Mouse (Mus musculus): ENCODE data around the gene Ipo7. TPM values are rescaled to one million over a fixed set of nuclear protein-coding genes. Genes with fewer than 3 reads are reported as not detected.

Gene Ipo7
- polyA plus RNA-seq, 1 experiment from 2014 or later = 43.6 TPM

DNA sequence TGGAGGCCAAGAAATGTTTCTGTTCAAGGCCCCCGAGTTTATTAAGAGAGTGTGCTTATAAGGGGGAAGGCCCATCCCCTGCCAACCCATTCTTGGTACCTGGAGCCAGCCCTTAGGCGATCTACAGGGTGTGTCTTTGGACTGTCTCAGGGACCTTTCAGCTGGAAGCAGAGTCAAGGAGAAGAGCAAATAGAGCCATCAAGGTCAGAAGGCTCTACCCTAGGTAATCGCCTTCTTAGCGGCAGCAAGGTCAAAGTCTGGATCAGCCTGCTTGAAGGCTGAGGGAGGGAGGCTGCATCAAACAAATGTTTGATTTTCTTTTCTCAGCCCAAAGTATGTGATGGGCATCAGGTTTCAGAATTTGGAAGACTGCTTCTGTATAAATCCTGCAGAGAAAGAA, 19.7 kb upstream of the Ipo7 start:
- Histone ChIP-seq H3K4me1 (no peaks in the 10 kb centered on the region), H3K4me2 (no peak overlapping the region), H3K27me3 (replicated peaks) (no peaks in the 10 kb centered on the region), H3K27ac (replicated peaks) (no peak overlapping the region), H3K4me3 (replicated peaks) (no peak overlapping the region), H3K9me3 (replicated peaks) (no peaks in the 10 kb centered on the region), H3K9ac (replicated peaks) (no peak overlapping the region), H3K36me3 (no peaks in the 10 kb centered on the region)
- ATAC-seq (ENCODE audit: low FRiP score) = no peak
- WGBS = 90% methylated on average over 4 of the region's 4 CpGs

- Histone ChIP-seq H3K27me3 (replicated peaks) (no peaks in the 10 kb centered on the region), H3K4me3 (replicated peaks) (no peak overlapping the region), H3K4me1 (no peaks in the 10 kb centered on the region), H3K4me2 (no peak overlapping the region), H3K36me3 (no peaks in the 10 kb centered on the region), H3K27ac (replicated peaks) (no peak overlapping the region), H3K9me3 (replicated peaks) (no peaks in the 10 kb centered on the region), H3K9ac (replicated peaks) (no peak overlapping the region)
- ATAC-seq (ENCODE audit: low FRiP score) = no peak
Measured at GRCm38 (mm10) chr7:110002092-110002491, 16.0 kb upstream of the Ipo7 start.

GRCm38 (mm10) chr7:110002968-110003367, 15.1 kb upstream of the Ipo7 start:
- Histone ChIP-seq H3K9me3 (replicated peaks) (no peaks in the 10 kb centered on the region), H3K4me1 (no peaks in the 10 kb centered on the region), H3K36me3 (no peaks in the 10 kb centered on the region), H3K27me3 (replicated peaks) (no peaks in the 10 kb centered on the region), H3K9ac (replicated peaks) (peak overlapping the region; percentile 41), H3K4me3 (replicated peaks) (peak overlapping the region; percentile 4; the same call in 1 of the 2 replicates), H3K4me2 (peak overlapping the region; percentile 54), H3K27ac (replicated peaks) (no peak overlapping the region)
- ATAC-seq (ENCODE audit: low FRiP score) = peak; percentile 61; the same call in 1 of the 2 replicates
- WGBS = 27% methylated on average over 20 of the region's 20 CpGs

DNA sequence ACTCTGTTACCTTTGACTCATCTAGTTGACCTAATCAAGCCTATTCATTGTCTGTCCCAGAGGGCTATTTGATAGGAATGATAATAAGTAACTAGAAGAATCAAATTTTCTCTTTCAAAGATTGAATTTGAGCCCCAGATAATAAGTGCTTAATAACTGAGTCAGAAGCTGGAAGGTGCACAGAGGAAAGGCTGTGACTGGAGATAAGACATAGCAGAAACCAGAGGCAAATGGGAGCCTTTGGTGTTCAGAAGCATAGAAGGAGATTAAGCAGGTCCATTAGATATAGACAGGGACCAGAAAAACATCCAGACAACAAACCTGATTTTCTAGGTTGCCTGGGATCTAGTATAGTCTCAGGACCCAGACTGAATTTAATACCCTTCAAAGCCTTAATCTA, 12.1 kb upstream of the Ipo7 start:
- Histone ChIP-seq H3K9ac (replicated peaks) (no peak overlapping the region), H3K4me2 (no peak overlapping the region), H3K27me3 (replicated peaks) (no peaks in the 10 kb centered on the region), H3K36me3 (no peaks in the 10 kb centered on the region), H3K9me3 (replicated peaks) (no peaks in the 10 kb centered on the region), H3K27ac (replicated peaks) (no peak overlapping the region), H3K4me1 (no peaks in the 10 kb centered on the region), H3K4me3 (replicated peaks) (no peak overlapping the region)
- ATAC-seq (ENCODE audit: low FRiP score) = no peak

- 83% methylated on average over 5 of the region's 5 CpGs for WGBS
- H3K4me3 ChIP-seq (replicated peaks) = no peak overlapping the region
- H3K9me3 ChIP-seq (replicated peaks) = no peaks in the 10 kb centered on the region
- H3K4me2 ChIP-seq = no peak overlapping the region
- no peaks in the 10 kb centered on the region for H3K36me3 ChIP-seq
- no peak overlapping the region for H3K9ac ChIP-seq (replicated peaks)
- no peak overlapping the region for H3K27ac ChIP-seq (replicated peaks)
- no peak for ATAC-seq (ENCODE audit: low FRiP score)
- H3K27me3 ChIP-seq (replicated peaks) = no peaks in the 10 kb centered on the region
- no peaks in the 10 kb centered on the region for H3K4me1 ChIP-seq
Measured at GRCm38 (mm10) chr7:110006471-110007195, 11.4 kb upstream of the Ipo7 start.

DNA sequence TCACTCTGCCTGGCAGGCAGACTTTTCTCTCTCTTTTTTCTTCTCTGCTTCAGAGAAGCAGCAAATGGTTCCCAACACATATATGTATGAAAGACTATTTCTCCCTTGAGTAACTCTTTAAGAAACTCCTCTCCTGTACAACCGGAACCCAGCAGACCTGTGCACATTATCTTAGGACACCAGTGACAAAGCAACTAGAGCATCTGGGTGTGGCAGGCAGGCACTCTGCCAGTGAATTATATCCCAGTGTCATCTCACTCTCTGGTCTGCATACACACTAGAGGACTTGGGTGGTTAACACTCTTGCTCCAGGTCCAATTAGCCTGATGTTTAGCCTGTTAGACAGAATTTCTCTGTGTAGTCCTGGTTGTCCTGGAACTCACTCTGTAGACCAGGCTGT, 9.6 kb upstream of the Ipo7 start:
- H3K27me3 ChIP-seq (replicated peaks) = no peaks in the 10 kb centered on the region
- no peaks in the 10 kb centered on the region for H3K36me3 ChIP-seq
- H3K27ac ChIP-seq (replicated peaks) = no peak overlapping the region
- no peak overlapping the region for H3K9ac ChIP-seq (replicated peaks)
- H3K4me2 ChIP-seq = no peak overlapping the region
- ATAC-seq (ENCODE audit: low FRiP score) = no peak
- H3K4me1 ChIP-seq = no peaks in the 10 kb centered on the region
- H3K9me3 ChIP-seq (replicated peaks) = no peaks in the 10 kb centered on the region
- no peak overlapping the region for H3K4me3 ChIP-seq (replicated peaks)
- WGBS = 95% methylated on average over 1 of the region's 1 CpGs

GRCm38 (mm10) chr7:110009084-110009483, 9.0 kb upstream of the Ipo7 start:
- no peak for ATAC-seq (ENCODE audit: low FRiP score)
- Histone ChIP-seq H3K9me3 (replicated peaks) (no peaks in the 10 kb centered on the region), H3K4me3 (replicated peaks) (no peak overlapping the region), H3K36me3 (no peaks in the 10 kb centered on the region), H3K4me2 (no peak overlapping the region), H3K27ac (replicated peaks) (no peak overlapping the region), H3K27me3 (replicated peaks) (no peaks in the 10 kb centered on the region), H3K9ac (replicated peaks) (no peak overlapping the region), H3K4me1 (no peaks in the 10 kb centered on the region)
- WGBS = 91% methylated on average over 6 of the region's 6 CpGs

GRCm38 (mm10) chr7:110011417-110011816, 6.7 kb upstream of the Ipo7 start:
- WGBS = 69% methylated on average over 1 of the region's 1 CpGs
- Histone ChIP-seq H3K4me3 (replicated peaks) (no peak overlapping the region), H3K9ac (replicated peaks) (no peak overlapping the region), H3K9me3 (replicated peaks) (no peaks in the 10 kb centered on the region), H3K4me2 (no peak overlapping the region), H3K36me3 (no peaks in the 10 kb centered on the region), H3K27me3 (replicated peaks) (no peaks in the 10 kb centered on the region), H3K27ac (replicated peaks) (no peak overlapping the region), H3K4me1 (no peaks in the 10 kb centered on the region)
- ATAC-seq (ENCODE audit: low FRiP score) = no peak

- H3K27ac ChIP-seq (replicated peaks) = no peak overlapping the region
- H3K4me3 ChIP-seq (replicated peaks) = no peak overlapping the region
- H3K4me2 ChIP-seq = no peak overlapping the region
- WGBS = 82% methylated on average over 5 of the region's 5 CpGs
- H3K27me3 ChIP-seq (replicated peaks) = no peaks in the 10 kb centered on the region
- H3K9ac ChIP-seq (replicated peaks) = no peak overlapping the region
- H3K9me3 ChIP-seq (replicated peaks) = no peaks in the 10 kb centered on the region
- no peak for ATAC-seq (ENCODE audit: low FRiP score)
- H3K4me1 ChIP-seq = peaks cover 5% of the 10 kb centered on the region
- no peaks in the 10 kb centered on the region for H3K36me3 ChIP-seq
Measured at GRCm38 (mm10) chr7:110014272-110014671, 3.8 kb upstream of the Ipo7 start.

DNA sequence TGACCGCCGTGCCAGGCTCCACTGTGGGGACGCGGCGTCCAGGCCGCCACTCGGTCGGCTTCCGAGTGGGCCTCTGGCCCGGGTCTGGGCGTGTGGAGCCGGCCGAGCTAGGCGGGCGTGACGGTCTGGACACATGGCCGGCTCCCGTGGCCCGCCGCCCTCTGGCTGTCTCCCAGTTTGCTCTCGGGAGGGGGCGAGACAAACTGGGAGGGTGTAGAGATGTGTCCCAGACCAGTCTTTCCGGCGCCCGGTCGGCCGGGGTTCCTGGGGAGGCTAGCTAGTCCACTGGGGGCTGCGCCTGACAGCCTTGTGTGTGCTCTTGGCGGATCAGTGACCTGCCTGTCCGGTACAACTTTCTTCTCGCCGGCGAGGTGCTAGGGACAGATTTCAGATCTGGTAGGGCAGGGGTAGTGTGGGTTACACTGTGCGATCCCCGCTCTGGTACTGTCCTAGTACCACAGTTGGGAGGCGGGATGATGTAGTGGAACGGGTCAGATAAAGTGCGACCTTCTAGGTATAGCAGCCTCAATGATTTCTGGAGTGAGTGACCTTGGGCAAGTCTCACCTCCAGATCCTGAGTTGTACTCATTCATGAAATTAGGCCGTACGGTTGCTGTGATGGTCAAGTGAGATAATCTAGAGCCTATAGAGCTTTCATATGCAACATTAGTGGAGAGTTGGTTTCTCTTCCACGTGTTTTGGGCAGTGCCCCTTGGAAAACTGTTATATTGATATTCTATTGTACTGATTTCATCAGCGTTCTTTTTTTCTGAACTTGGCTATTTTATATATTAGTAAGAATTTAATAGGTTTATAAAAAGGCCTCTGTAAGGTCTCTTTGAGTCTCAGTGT, 783 bp downstream of the Ipo7 start:
- Histone ChIP-seq H3K4me1 (peaks cover 14% of the 10 kb centered on the region), H3K27ac (replicated peaks) (peak overlapping the region; percentile 93), H3K4me2 (peak overlapping the region; percentile 88), H3K4me3 (replicated peaks) (peak overlapping the region; percentile 98), H3K36me3 (no peaks in the 10 kb centered on the region), H3K9me3 (replicated peaks) (no peaks in the 10 kb centered on the region), H3K9ac (replicated peaks) (peak overlapping the region; percentile 97), H3K27me3 (replicated peaks) (no peaks in the 10 kb centered on the region)
- ATAC-seq (ENCODE audit: low FRiP score) = peak; percentile 77
- under 1% methylated on average over 42 of the region's 42 CpGs for WGBS

GRCm38 (mm10) chr7:110023553-110023952, 5.5 kb downstream of the Ipo7 start:
- no peak overlapping the region for H3K4me2 ChIP-seq
- no peaks in the 10 kb centered on the region for H3K27me3 ChIP-seq (replicated peaks)
- no peak overlapping the region for H3K27ac ChIP-seq (replicated peaks)
- ATAC-seq (ENCODE audit: low FRiP score) = no peak
- WGBS = 98% methylated on average over 1 of the region's 1 CpGs
- no peak overlapping the region for H3K9ac ChIP-seq (replicated peaks)
- peaks cover 14% of the 10 kb centered on the region for H3K4me1 ChIP-seq
- no peak overlapping the region for H3K4me3 ChIP-seq (replicated peaks)
- H3K36me3 ChIP-seq = no peaks in the 10 kb centered on the region
- no peaks in the 10 kb centered on the region for H3K9me3 ChIP-seq (replicated peaks)

- no peak overlapping the region for H3K4me3 ChIP-seq (replicated peaks)
- no peak overlapping the region for H3K9ac ChIP-seq (replicated peaks)
- peaks cover 6% of the 10 kb centered on the region for H3K36me3 ChIP-seq
- H3K9me3 ChIP-seq (replicated peaks) = no peaks in the 10 kb centered on the region
- no peak overlapping the region for H3K27ac ChIP-seq (replicated peaks)
- H3K4me1 ChIP-seq = no peaks in the 10 kb centered on the region
- H3K27me3 ChIP-seq (replicated peaks) = no peaks in the 10 kb centered on the region
- WGBS = 90% methylated on average over 2 of the region's 2 CpGs
- no peak for ATAC-seq (ENCODE audit: low FRiP score)
- no peak overlapping the region for H3K4me2 ChIP-seq
Measured at GRCm38 (mm10) chr7:110026594-110026993, 8.5 kb downstream of the Ipo7 start.

All from neural tube, embryonic 15.5 days (tissue).